Mouse (Mus musculus): Measurements from ENCODE around the gene Gm49373.

DNA sequence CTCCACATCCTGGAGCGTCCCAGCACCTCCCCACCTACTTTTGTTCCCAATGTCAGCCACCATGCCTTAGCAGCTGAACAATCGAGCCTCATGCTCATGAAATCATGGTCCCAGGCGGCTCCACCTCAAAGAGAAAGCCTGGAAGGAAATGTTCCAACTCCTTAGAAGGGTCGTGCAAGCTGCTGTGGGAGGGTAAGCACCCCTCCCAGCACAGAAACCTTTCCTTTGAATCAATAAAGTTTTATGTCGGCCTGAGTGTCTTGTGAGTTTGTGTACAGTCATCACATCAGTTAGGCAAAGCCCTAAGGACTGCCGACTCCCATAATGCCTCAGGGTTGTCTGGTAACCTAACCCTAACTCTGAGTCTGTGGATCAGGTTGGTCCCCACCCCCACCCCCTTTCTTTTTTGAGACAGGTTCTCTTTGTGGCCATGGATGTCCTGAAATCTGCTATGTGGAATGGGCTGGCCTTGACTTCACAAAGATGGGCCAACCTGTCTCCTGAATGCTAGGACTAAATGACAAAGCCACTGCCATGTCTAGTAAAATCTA, 44.3 kb downstream of the Gm49373 start:
- TF ChIP-seq CTCF (IDR thresholded peaks at IDR 0.05; ENCODE audit: low read depth, low read length) (no peak), POLR2A (IDR thresholded peaks at IDR 0.05; ENCODE audit: insufficient read depth, low read length) (no peak)
